Mouse (Mus musculus) ES-E14 (cell line): ENCODE measurements around the gene Eif3a. TPM values are rescaled to one million over a fixed set of nuclear protein-coding genes. Genes with fewer than 3 reads are reported as not detected.

Experiments used
- DNase-seq: peaks from one replicate; pipeline ENCODE4 v3.0.0-alpha.2; 2013; ENCODE audit warnings: low read depth, low spot score
- H3K27ac ChIP-seq: 2 replicates; pipeline ENCODE4 v1.5.1; 2012; ENCODE audit warnings: low read depth, mild to moderate bottlenecking, low read length, moderate library complexity, mixed read lengths; ENCODE audit not compliant: poor library complexity, insufficient read depth, severe bottlenecking
- H3K36me3 ChIP-seq: 2 replicates; pipeline ENCODE4 v1.6.1; 2012; ENCODE audit warnings: mild to moderate bottlenecking, low read length, moderate library complexity, mixed read lengths; ENCODE audit not compliant: control insufficient read depth, poor library complexity, insufficient read depth, severe bottlenecking
- H3K4me1 ChIP-seq, 2 experiments: fragments of 150-350 bp in 1 of 2; sonication (generic) in 1 of 2; 2 replicates each; pipeline ENCODE4 v1.6.1; 2012; ENCODE audit warnings: low read length in 2 of 2, mild to moderate bottlenecking in 1 of 2, mixed read lengths in 1 of 2; ENCODE audit not compliant: control insufficient read depth in 2 of 2, insufficient read depth in 2 of 2, poor library complexity in 1 of 2
- H3K4me3 ChIP-seq, 2 experiments: fragments of 150-350 bp in 1 of 2; sonication (generic) in 1 of 2; 2 replicates each; pipeline ENCODE4 v1.5.1; 2012; ENCODE audit warnings: low read length in 2 of 2, low read depth in 1 of 2, mild to moderate bottlenecking in 1 of 2, mixed read lengths in 1 of 2; ENCODE audit not compliant: insufficient read depth in 1 of 2, poor library complexity in 1 of 2, severe bottlenecking in 1 of 2
- H3K9ac ChIP-seq: 2 replicates; pipeline ENCODE4 v1.6.1; 2012; ENCODE audit warnings: low read depth, mild to moderate bottlenecking, low read length, mixed read lengths; ENCODE audit not compliant: poor library complexity, insufficient read depth, severe bottlenecking
- H3K9me3 ChIP-seq: fragments of 150-350 bp; sonication (generic); 2 replicates; pipeline ENCODE4 v1.6.1; 2012; ENCODE audit warnings: low read depth, mild to moderate bottlenecking, low read length; ENCODE audit not compliant: control insufficient read depth, insufficient read depth
- CHD2 ChIP-seq: IDR thresholded peaks from 2 replicates; pipeline ENCODE4 v1.6.1; 2014; ENCODE audit warnings: mild to moderate bottlenecking, low read depth, low read length, inconsistent platforms
- HCFC1 ChIP-seq: IDR thresholded peaks from 2 replicates; pipeline ENCODE4 v1.6.1; 2012; ENCODE audit warnings: low read length, inconsistent platforms, borderline replicate concordance; ENCODE audit not compliant: insufficient read depth
- MAFK ChIP-seq: IDR thresholded peaks from 2 replicates; pipeline ENCODE4 v1.6.1; 2014; ENCODE audit warnings: mild to moderate bottlenecking, low read depth, low read length, inconsistent platforms; ENCODE audit not compliant: insufficient read depth
- ZC3H11A ChIP-seq: IDR thresholded peaks from 2 replicates; pipeline ENCODE4 v1.6.1; 2012; ENCODE audit warnings: low read depth, mild to moderate bottlenecking, inconsistent platforms, low read length, borderline replicate concordance
- ZNF384 ChIP-seq: IDR thresholded peaks from 2 replicates; pipeline ENCODE4 v1.6.1; 2012; ENCODE audit warnings: low read depth, low read length, inconsistent platforms
- in situ Hi-C, 2 experiments: fragments of 600-800 bp; cut with MboI; formaldehyde crosslinking; loops; one replicate each; pipeline ENCODE4 v1.15.1; 2025; ENCODE audit warnings: low sequenced_read_pairs in 2 of 2, inconsistent platforms in 1 of 2; ENCODE audit not compliant: unreplicated experiment in 2 of 2
- total RNA-seq: library from RNA; depleted of rRNA; stranded (reverse); fragments of 300-350 nt; gene quantifications from 2 replicates; pipeline ENCODE4 v1.2.3, GENCODE M21; 2012; rRNA removed

Eif3a gene
- total RNA-seq, 1 experiment: 237 TPM

- DNase-seq: peak; percentile 48
- H3K27ac ChIP-seq: no peak overlapping the region
- no peaks in the 10 kb centered on the region for H3K36me3 ChIP-seq
- no peaks in the 10 kb centered on the region for H3K4me1 ChIP-seq
- no peak overlapping the region for H3K9ac ChIP-seq
- TF ChIP-seq ZNF384 (no peak), ZC3H11A (peak; percentile 66; the same call in 1 of the 2 replicates)
- no peak overlapping the region for H3K4me3 ChIP-seq
- H3K9me3 ChIP-seq: no peaks in the 10 kb centered on the region
- in situ Hi-C loops: no loop called here
Observed at GRCm38 (mm10) chr19:60730281-60730852, 60.1 kb downstream of the Eif3a start.

GRCm38 (mm10) chr19:60716381-60716780 is 74.1 kb downstream of the Eif3a start:
- H3K4me1 ChIP-seq: no peaks in the 10 kb centered on the region
- in situ Hi-C loops: no loop called here
- H3K36me3 ChIP-seq: no peaks in the 10 kb centered on the region
- TF ChIP-seq HCFC1 (no peak), ZC3H11A (no peak), MAFK (no peak), CHD2 (no peak), ZNF384 (no peak)
- H3K4me3 ChIP-seq: no peak overlapping the region
- H3K9ac ChIP-seq: no peak overlapping the region
- no peaks in the 10 kb centered on the region for H3K9me3 ChIP-seq
- no peak overlapping the region for H3K27ac ChIP-seq
- no peak for DNase-seq

GRCm38 (mm10) chr19:60712577-60712976 is 77.9 kb downstream of the Eif3a start:
- Histone ChIP-seq H3K36me3 (no peaks in the 10 kb centered on the region), H3K9me3 (no peaks in the 10 kb centered on the region), H3K4me1 (no peaks in the 10 kb centered on the region), H3K27ac (no peak overlapping the region), H3K4me3 (no peak overlapping the region), H3K9ac (no peak overlapping the region)
- no peak for TF ChIP-seq HCFC1
- peak; percentile 6 for DNase-seq
- in situ Hi-C loops: no loop called here

Other genes with a start within 250 kb of the Eif3a start
- gene Cacul1, start 209.6 kb downstream of the Eif3a start, total RNA-seq: 44.2 and 45.5 TPM in 2 replicates
- 5.4 and 6.9 TPM in 2 replicates for gene Nanos1, start 34.7 kb downstream of the Eif3a start, total RNA-seq
- gene Fam45a, start 20.9 kb upstream of the Eif3a start, total RNA-seq: 15.6 and 17.0 TPM in 2 replicates
- gene Sfxn4, start 70.8 kb upstream of the Eif3a start, total RNA-seq: 1.2 TPM in 2 replicates
- 35.1 and 43.9 TPM in 2 replicates for gene Prdx3, start 83.9 kb upstream of the Eif3a start, total RNA-seq
- 2.2 and 2.5 TPM in 2 replicates for gene Grk5, start 99.1 kb upstream of the Eif3a start, total RNA-seq